Mouse (Mus musculus) intestine, embryonic 15.5 days (tissue): ENCODE measurements around the gene Mc1r. TPM values are rescaled to one million over a fixed set of nuclear protein-coding genes. Genes with fewer than 3 reads are reported as not detected.
"Not testable (repeated sequence)": the region's sequence is repeated elsewhere in the genome, so short reads cannot be mapped to it uniquely, and the experiment has no call there.

Source experiments
- ATAC-seq: fragments of 200-750 bp; cut with Nextera tagmentation; 2 replicates; pipeline ENCODE4 v1.8.0; 2017; ENCODE audit warnings: moderate TSS enrichment, moderate library complexity
- H3K27ac ChIP-seq: fragments of 300-500 bp; sonication (generic); 2 replicates; pipeline ENCODE4 v1.5.1; 2015; ENCODE audit warnings: mild to moderate bottlenecking, inconsistent platforms
- H3K27me3 ChIP-seq: fragments of 300-500 bp; sonication (generic); replicated peaks from 2 replicates; pipeline ENCODE4 v1.6.1; 2015; ENCODE audit warnings: inconsistent platforms
- H3K36me3 ChIP-seq: fragments of 300-500 bp; sonication (generic); 2 replicates; pipeline ENCODE4 v1.6.1; 2015; ENCODE audit warnings: inconsistent platforms
- H3K4me1 ChIP-seq: fragments of 300-500 bp; sonication (generic); replicated peaks from 2 replicates; pipeline ENCODE4 v1.6.1; 2015; ENCODE audit warnings: inconsistent platforms
- H3K4me2 ChIP-seq: fragments of 300-500 bp; sonication (generic); replicated peaks from 2 replicates; pipeline ENCODE4 v1.6.1; 2015; ENCODE audit warnings: mild to moderate bottlenecking, inconsistent platforms
- H3K4me3 ChIP-seq: fragments of 300-500 bp; sonication (generic); replicated peaks from 2 replicates; pipeline ENCODE4 v1.5.1; 2015; ENCODE audit warnings: inconsistent platforms
- H3K9ac ChIP-seq: fragments of 300-500 bp; sonication (generic); 2 replicates; pipeline ENCODE4 v1.6.1; 2015; ENCODE audit warnings: inconsistent platforms
- H3K9me3 ChIP-seq: fragments of 300-500 bp; sonication (generic); 2 replicates; pipeline ENCODE4 v1.6.1; 2016; ENCODE audit warnings: inconsistent platforms
- WGBS: fragments of 180-500 bp; shearing (Covaris S2); methylation state at CpG from one replicate; pipeline ENCODE4 v1.1.7; 2015; 5-methylcytosine and 5-hydroxymethylcytosine counted together
- polyA plus RNA-seq: library from polyadenylated mRNA; unstranded; fragments of >200 nt; fragmentation: Nextera tagmentation; extraction: Ambion mirVana; gene quantifications from 2 replicates; pipeline ENCODE4 v1.2.1, GENCODE M21; 2015

The Mc1r gene
- polyA plus RNA-seq, 1 experiment from 2014 or later, result 0.04 TPM

GRCm38 (mm10) chr8:123443576-123443921 is 36.6 kb downstream of the Mc1r start:
- H3K4me2 ChIP-seq, result peak overlapping the region; percentile 83
- peak; percentile 30 for ATAC-seq
- H3K9me3 ChIP-seq, result no peaks in the 10 kb centered on the region
- peaks cover 7% of the 10 kb centered on the region; the same call in 1 of the 2 replicates for H3K4me1 ChIP-seq
- peak overlapping the region; percentile 81; the same call in 1 of the 2 replicates for H3K27ac ChIP-seq
- H3K36me3 ChIP-seq, result no peaks in the 10 kb centered on the region
- H3K4me3 ChIP-seq, result peak overlapping the region; percentile 75
- 12% methylated on average over 4 of the region's 4 CpGs for WGBS
- H3K27me3 ChIP-seq, result no peaks in the 10 kb centered on the region
- peak overlapping the region; percentile 92 for H3K9ac ChIP-seq

DNA sequence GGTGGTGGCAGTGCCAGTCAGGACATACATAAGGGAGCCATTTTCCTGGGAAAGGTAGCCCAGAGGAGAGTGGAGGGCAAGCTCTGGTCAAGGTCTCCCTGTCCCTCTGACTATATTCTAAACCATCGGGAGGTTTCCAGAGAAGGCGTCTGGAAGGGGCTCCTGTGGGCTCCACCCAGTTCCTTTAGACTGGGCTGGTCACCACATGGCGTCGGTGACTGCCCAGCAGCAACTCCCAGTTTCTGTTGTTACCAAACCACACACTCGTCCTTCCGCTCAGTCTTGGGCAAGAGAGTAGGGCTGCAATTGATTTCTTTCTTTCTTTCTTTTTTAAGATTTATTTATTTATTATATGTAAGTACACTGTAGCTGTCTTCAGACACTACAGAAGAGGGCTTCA is 37.2 kb downstream of the Mc1r start:
- no peaks in the 10 kb centered on the region for H3K36me3 ChIP-seq
- no peaks in the 10 kb centered on the region for H3K9me3 ChIP-seq
- 89% methylated on average over 6 of the region's 6 CpGs for WGBS
- no peak overlapping the region for H3K9ac ChIP-seq
- H3K4me2 ChIP-seq, result 0 out of 2 replicates have a peak overlapping the region, but pooled peaks have one; percentile 83
- H3K27ac ChIP-seq, result no peak overlapping the region
- H3K27me3 ChIP-seq, result no peaks in the 10 kb centered on the region
- no peak for ATAC-seq
- H3K4me1 ChIP-seq, result peaks cover 7% of the 10 kb centered on the region; the same call in 1 of the 2 replicates
- H3K4me3 ChIP-seq, result no peak overlapping the region

DNA sequence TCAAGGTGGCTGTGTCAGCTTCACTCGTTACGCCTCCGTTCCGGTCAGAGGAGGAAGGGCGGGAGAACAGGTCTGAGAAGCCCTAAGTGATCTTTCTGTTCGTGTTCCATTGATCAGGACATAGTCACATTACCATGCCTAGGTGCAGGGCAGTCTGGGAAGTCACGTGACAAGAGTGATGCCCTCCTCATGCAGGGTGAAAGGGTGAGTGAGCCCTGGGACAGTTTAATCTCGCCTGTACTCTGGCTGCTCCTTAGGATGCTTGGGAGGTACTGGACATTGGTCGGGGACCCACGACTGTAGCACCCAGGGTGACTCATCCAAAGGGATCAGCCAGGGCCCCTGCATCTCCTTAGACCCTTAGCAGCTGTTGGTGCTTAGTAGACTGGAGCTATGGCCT is 39.1 kb downstream of the Mc1r start:
- WGBS, result 81% methylated on average over 10 of the region's 10 CpGs
- Histone ChIP-seq H3K4me3 (no peak overlapping the region), H3K27ac (no peak overlapping the region), H3K27me3 (no peaks in the 10 kb centered on the region), H3K9ac (no peak overlapping the region), H3K4me2 (no peak overlapping the region), H3K36me3 (no peaks in the 10 kb centered on the region), H3K9me3 (no peaks in the 10 kb centered on the region), H3K4me1 (peaks cover 7% of the 10 kb centered on the region; the same call in 1 of the 2 replicates)
- no peak for ATAC-seq

DNA sequence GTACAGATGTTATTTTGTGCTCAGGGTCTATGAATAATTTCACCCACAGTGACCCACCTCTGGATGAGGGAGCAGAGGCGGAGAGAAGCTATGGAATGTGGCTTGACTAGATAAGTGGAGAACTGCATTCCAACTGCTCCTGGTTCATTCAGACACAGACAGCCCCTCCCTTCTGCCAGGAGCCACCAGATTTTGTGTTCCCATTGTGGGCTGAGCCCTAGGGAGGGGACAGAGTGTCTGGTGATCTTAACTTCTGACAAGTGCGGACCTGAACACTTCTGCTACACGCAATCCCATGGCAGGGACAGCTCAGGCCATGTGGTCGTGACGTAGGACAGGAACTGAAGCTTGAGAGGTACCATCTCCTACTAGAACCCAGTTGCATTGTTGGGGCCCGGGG is 39.9 kb downstream of the Mc1r start:
- H3K4me1 ChIP-seq, result peaks cover 7% of the 10 kb centered on the region; the same call in 1 of the 2 replicates
- H3K4me3 ChIP-seq, result no peak overlapping the region
- ATAC-seq, result no peak
- H3K27me3 ChIP-seq, result no peaks in the 10 kb centered on the region
- no peak overlapping the region for H3K27ac ChIP-seq
- H3K36me3 ChIP-seq, result no peaks in the 10 kb centered on the region
- no peak overlapping the region for H3K9ac ChIP-seq
- 78% methylated on average over 6 of the region's 6 CpGs for WGBS
- no peaks in the 10 kb centered on the region for H3K9me3 ChIP-seq
- no peak overlapping the region for H3K4me2 ChIP-seq

GRCm38 (mm10) chr8:123450783-123451182 is 43.9 kb downstream of the Mc1r start:
- H3K27me3 ChIP-seq, result no peaks in the 10 kb centered on the region
- no peak for ATAC-seq
- H3K9me3 ChIP-seq, result no peaks in the 10 kb centered on the region
- peaks cover 17% of the 10 kb centered on the region; the same call in 1 of the 2 replicates for H3K36me3 ChIP-seq
- no peak overlapping the region for H3K9ac ChIP-seq
- H3K27ac ChIP-seq, result no peak overlapping the region
- H3K4me1 ChIP-seq, result no peaks in the 10 kb centered on the region
- H3K4me3 ChIP-seq, result no peak overlapping the region
- no peak overlapping the region for H3K4me2 ChIP-seq
- 94% methylated on average over 5 of the region's 5 CpGs for WGBS

GRCm38 (mm10) chr8:123451747-123452146 is 44.8 kb downstream of the Mc1r start:
- H3K9me3 ChIP-seq, H3K4me2 ChIP-seq, H3K4me1 ChIP-seq, ATAC-seq, H3K27me3 ChIP-seq, H3K27ac ChIP-seq, H3K4me3 ChIP-seq, H3K9ac ChIP-seq: not testable (repeated sequence)
- H3K36me3 ChIP-seq, result peaks cover 17% of the 10 kb centered on the region; the same call in 1 of the 2 replicates
- WGBS, result 94% methylated on average over 12 of the region's 12 CpGs

DNA sequence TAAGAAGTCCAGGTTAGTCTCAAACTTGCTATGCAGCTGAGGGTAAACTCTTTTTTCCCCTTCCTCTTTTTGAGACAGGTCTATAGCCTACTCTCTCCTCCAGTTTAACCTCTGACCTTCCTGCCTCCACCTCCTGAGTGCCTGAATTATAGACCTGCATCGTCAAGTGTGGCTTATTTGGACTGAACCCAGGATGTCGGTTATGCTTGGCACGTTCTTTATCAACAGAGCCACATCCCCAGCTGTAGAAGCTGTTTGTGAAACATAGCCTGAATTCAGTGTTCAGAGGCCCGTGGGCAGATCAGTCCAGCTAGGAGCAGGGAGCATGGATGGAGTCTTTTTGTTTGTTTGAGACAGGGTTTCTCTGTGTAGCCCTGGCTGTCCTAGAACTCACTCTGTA is 45.2 kb downstream of the Mc1r start:
- H3K36me3 ChIP-seq, result peaks cover 17% of the 10 kb centered on the region; the same call in 1 of the 2 replicates
- 79% methylated on average over 4 of the region's 4 CpGs for WGBS
- no peaks in the 10 kb centered on the region for H3K9me3 ChIP-seq
- H3K4me1 ChIP-seq, result no peaks in the 10 kb centered on the region
- H3K4me2 ChIP-seq, result no peak overlapping the region
- H3K27ac ChIP-seq, result no peak overlapping the region
- no peak for ATAC-seq
- no peaks in the 10 kb centered on the region for H3K27me3 ChIP-seq
- H3K4me3 ChIP-seq, result no peak overlapping the region
- no peak overlapping the region for H3K9ac ChIP-seq

GRCm38 (mm10) chr8:123453291-123453690 is 46.4 kb downstream of the Mc1r start:
- H3K27ac ChIP-seq, result no peak overlapping the region
- no peak overlapping the region for H3K4me3 ChIP-seq
- H3K4me2 ChIP-seq, result no peak overlapping the region
- no peaks in the 10 kb centered on the region for H3K4me1 ChIP-seq
- no peak overlapping the region for H3K9ac ChIP-seq
- H3K36me3 ChIP-seq, result peaks cover 24% of the 10 kb centered on the region
- no peak for ATAC-seq
- 75% methylated on average over 7 of the region's 7 CpGs for WGBS
- H3K27me3 ChIP-seq, result no peaks in the 10 kb centered on the region
- no peaks in the 10 kb centered on the region for H3K9me3 ChIP-seq

- 82% methylated on average over 5 of the region's 5 CpGs for WGBS
- Histone ChIP-seq H3K4me3 (no peak overlapping the region), H3K9ac (no peak overlapping the region), H3K4me1 (no peaks in the 10 kb centered on the region), H3K27ac (no peak overlapping the region), H3K27me3 (no peaks in the 10 kb centered on the region), H3K9me3 (no peaks in the 10 kb centered on the region), H3K4me2 (no peak overlapping the region), H3K36me3 (peaks cover 27% of the 10 kb centered on the region)
- ATAC-seq, result no peak
Measured at GRCm38 (mm10) chr8:123453951-123454350, 47.0 kb downstream of the Mc1r start.

DNA sequence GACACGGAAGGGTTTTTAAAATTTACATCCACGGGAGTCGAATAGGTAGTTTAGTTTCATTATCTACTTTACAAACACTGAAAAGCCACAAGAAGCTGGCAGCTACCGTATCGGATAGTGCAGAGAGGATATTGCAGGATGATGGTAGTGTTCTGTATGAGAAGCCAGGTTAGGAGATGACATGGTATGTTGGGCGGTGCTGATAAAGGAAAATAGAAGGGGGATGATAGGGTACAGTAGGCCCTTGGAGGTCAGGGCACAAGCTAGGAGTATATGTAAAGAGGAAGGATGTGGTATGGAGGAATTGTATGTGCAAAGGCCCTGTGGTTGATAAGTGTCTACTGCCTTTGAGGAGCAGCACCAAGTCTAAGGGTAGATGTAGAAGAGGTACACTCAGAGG is 47.7 kb downstream of the Mc1r start:
- Histone ChIP-seq H3K36me3 (peaks cover 32% of the 10 kb centered on the region), H3K9ac (no peak overlapping the region)
- 93% methylated on average over 6 of the region's 6 CpGs for WGBS

More for the DNA sequence above, 47.7 kb downstream of the Mc1r start:
- Histone ChIP-seq H3K4me1 (no peaks in the 10 kb centered on the region), H3K9me3 (no peaks in the 10 kb centered on the region), H3K27me3 (no peaks in the 10 kb centered on the region), H3K27ac (no peak overlapping the region), H3K4me3 (no peak overlapping the region), H3K4me2 (no peak overlapping the region)
- no peak for ATAC-seq

Other genes starting within 250 kb of the Mc1r start
- 12.1 and 12.3 TPM in 2 replicates for gene Sult5a1, start 248.8 kb upstream of the Mc1r start, polyA plus RNA-seq
- gene Dpep1, start 220.9 kb upstream of the Mc1r start, polyA plus RNA-seq, result 3.9 and 5.4 TPM in 2 replicates
- 142 and 148 TPM in 2 replicates for gene Chmp1a, start 194.3 kb upstream of the Mc1r start, polyA plus RNA-seq
- 1.8 and 2.3 TPM in 2 replicates for gene Spata33, start 194.3 kb upstream of the Mc1r start, polyA plus RNA-seq
- gene Cdk10, start 182.3 kb upstream of the Mc1r start, polyA plus RNA-seq, result 24.2 and 25.4 TPM in 2 replicates
- 5.4 and 5.5 TPM in 2 replicates for gene Spata2l, start 170.9 kb upstream of the Mc1r start, polyA plus RNA-seq
- gene Zfp276, start 152.9 kb upstream of the Mc1r start, polyA plus RNA-seq, result 18.2 and 18.4 TPM in 2 replicates
- 15.3 and 18.4 TPM in 2 replicates for gene Vps9d1, start 152.8 kb upstream of the Mc1r start, polyA plus RNA-seq
- gene Fanca, start 88.5 kb upstream of the Mc1r start, polyA plus RNA-seq, result 19.5 and 21.8 TPM in 2 replicates
- gene Spire2, start 74.4 kb upstream of the Mc1r start, polyA plus RNA-seq, result 3.9 and 4.4 TPM in 2 replicates
- 147 and 170 TPM in 2 replicates for gene Tcf25, start 33.4 kb upstream of the Mc1r start, polyA plus RNA-seq
- 59.1 and 63.8 TPM in 2 replicates for gene Tubb3, start 4.3 kb downstream of the Mc1r start, polyA plus RNA-seq
- 26.0 and 26.4 TPM in 2 replicates for gene Def8, start 16.4 kb downstream of the Mc1r start, polyA plus RNA-seq
- 43.4 and 51.2 TPM in 2 replicates for gene Afg3l1, start 70.8 kb downstream of the Mc1r start, polyA plus RNA-seq
- gene Dbndd1, start 108.4 kb downstream of the Mc1r start, polyA plus RNA-seq, result 2.6 and 2.7 TPM in 2 replicates
- 20.3 and 21.7 TPM in 2 replicates for gene Gas8, start 111.7 kb downstream of the Mc1r start, polyA plus RNA-seq
- gene Rhou, start 246.8 kb downstream of the Mc1r start, polyA plus RNA-seq, result 6.4 and 7.6 TPM in 2 replicates